Mouse (Mus musculus) lung, postnatal 0 days (tissue): ENCODE results near the gene Mylk. TPM values are rescaled to one million over a fixed set of nuclear protein-coding genes. Genes with fewer than 3 reads are reported as not detected.

Experiments
- ATAC-seq: fragments of 200-750 bp; cut with Nextera tagmentation; 2 replicates; pipeline ENCODE4 v1.8.0; 2017; ENCODE audit warnings: moderate library complexity
- DNase-seq: peaks from one replicate; pipeline ENCODE4 v3.0.0-alpha.2; 2016; ENCODE audit warnings: low spot score
- H3K27ac ChIP-seq: fragments of 300-500 bp; sonication (generic); 2 replicates; pipeline ENCODE4 v1.5.1; 2014; ENCODE audit warnings: antibody characterized with exemption, mild to moderate bottlenecking, low read length, mixed read lengths
- H3K27me3 ChIP-seq: fragments of 300-500 bp; sonication (generic); replicated peaks from 2 replicates; pipeline ENCODE4 v1.6.1; 2014; ENCODE audit warnings: low read length, mixed read lengths; ENCODE audit not compliant: insufficient read depth
- H3K36me3 ChIP-seq: fragments of 300-500 bp; sonication (generic); 2 replicates; pipeline ENCODE4 v1.6.1; 2014; ENCODE audit warnings: low read length, mixed read lengths; ENCODE audit not compliant: insufficient read depth
- H3K4me1 ChIP-seq: fragments of 300-500 bp; sonication (generic); 2 replicates; pipeline ENCODE4 v1.6.1; 2014; ENCODE audit warnings: antibody characterized with exemption, low read depth, low read length, mixed read lengths; ENCODE audit not compliant: insufficient read depth
- H3K4me2 ChIP-seq: fragments of 300-500 bp; sonication (generic); replicated peaks from 2 replicates; pipeline ENCODE4 v1.6.1; 2014; ENCODE audit warnings: low read depth, mild to moderate bottlenecking, low read length, moderate library complexity, mixed read lengths
- H3K4me3 ChIP-seq: fragments of 300-500 bp; sonication (generic); 2 replicates; pipeline ENCODE4 v1.5.1; 2014; ENCODE audit warnings: low read depth, low read length
- H3K9ac ChIP-seq: fragments of 300-500 bp; sonication (generic); replicated peaks from 2 replicates; pipeline ENCODE4 v1.6.1; 2014; ENCODE audit warnings: low read depth, mild to moderate bottlenecking
- H3K9me3 ChIP-seq: fragments of 300-500 bp; sonication (generic); 2 replicates; pipeline ENCODE4 v1.6.1; 2016; ENCODE audit warnings: low read length, mixed read lengths
- CTCF ChIP-seq: IDR thresholded peaks from 2 replicates; pipeline ENCODE4 v1.5.1; 2016; ENCODE audit warnings: antibody characterized with exemption, mild to moderate bottlenecking
- EP300 ChIP-seq: IDR thresholded peaks from 2 replicates; pipeline ENCODE4 v1.6.1; 2016; ENCODE audit warnings: antibody characterized with exemption, mild to moderate bottlenecking, control low read depth
- WGBS: fragments of 180-500 bp; shearing (Covaris S2); extraction: QIAGEN DNeasy Blood & Tissue Kit; methylation state at CpG from one replicate; pipeline ENCODE4 v1.1.7; 2014; 5-methylcytosine and 5-hydroxymethylcytosine counted together
- polyA plus RNA-seq: library from polyadenylated mRNA; unstranded; fragments of >200 nt; fragmentation: Nextera tagmentation; extraction: Ambion mirVana; gene quantifications from 2 replicates; pipeline ENCODE4 v1.2.1, GENCODE M21; 2015

The Mylk gene
- polyA plus RNA-seq, 1 experiment from 2014 or later = 55.7 TPM

DNA sequence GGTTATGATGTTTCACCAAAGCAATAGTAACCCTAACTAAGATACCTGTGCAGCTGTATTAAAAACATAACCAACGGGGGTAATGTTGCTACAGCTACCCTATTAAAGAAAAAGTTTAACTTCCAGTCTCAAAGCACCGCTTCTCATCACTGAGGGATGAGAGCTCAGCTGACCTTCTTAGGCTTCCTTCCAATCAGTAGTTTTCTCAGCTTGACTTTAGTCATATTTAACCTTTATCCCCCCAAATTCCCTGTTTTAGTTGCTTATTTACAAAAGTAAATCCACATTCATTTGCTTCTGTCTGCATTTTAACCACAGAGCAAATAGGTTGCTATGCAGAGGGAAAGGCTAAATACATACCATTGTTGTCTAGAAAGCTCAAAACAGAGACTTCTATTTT, 259.7 kb downstream of the Mylk start:
- Histone ChIP-seq H3K9me3 (no peaks in the 10 kb centered on the region), H3K4me2 (no peak overlapping the region), H3K4me3 (no peak overlapping the region), H3K27ac (no peak overlapping the region), H3K36me3 (no peaks in the 10 kb centered on the region), H3K27me3 (no peaks in the 10 kb centered on the region), H3K9ac (no peak overlapping the region), H3K4me1 (no peaks in the 10 kb centered on the region)
- ATAC-seq (no peak), DNase-seq (no peak)
- 68% methylated on average over 2 of the region's 2 CpGs for WGBS
- TF ChIP-seq CTCF (no peak), EP300 (no peak)

DNA sequence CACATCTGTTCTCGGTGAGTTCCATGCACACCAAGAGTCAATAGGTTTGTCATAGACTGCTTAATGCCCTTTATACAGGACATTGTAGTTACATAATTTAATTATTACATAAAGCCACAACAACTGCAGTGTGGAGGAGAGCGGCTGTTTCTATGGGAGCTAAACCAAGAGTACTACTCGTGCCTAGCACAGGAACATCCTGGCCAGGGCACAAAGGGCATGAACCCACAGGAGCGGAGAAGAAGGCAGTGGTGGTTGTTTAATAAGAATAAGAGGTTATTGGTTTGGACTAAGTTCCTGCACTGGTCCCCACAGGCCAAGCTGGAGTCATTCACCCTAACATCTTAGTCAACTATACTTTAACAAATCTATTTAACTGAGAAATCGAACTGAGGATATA, 261.2 kb downstream of the Mylk start:
- Histone ChIP-seq H3K36me3 (no peaks in the 10 kb centered on the region), H3K9me3 (no peaks in the 10 kb centered on the region), H3K9ac (no peak overlapping the region), H3K4me3 (no peak overlapping the region), H3K4me2 (no peak overlapping the region), H3K4me1 (no peaks in the 10 kb centered on the region), H3K27me3 (no peaks in the 10 kb centered on the region), H3K27ac (no peak overlapping the region)
- ATAC-seq (no peak), DNase-seq (no peak)
- 75% methylated on average over 5 of the region's 5 CpGs for WGBS
- TF ChIP-seq CTCF = no peak
- TF ChIP-seq EP300 = no peak

DNA sequence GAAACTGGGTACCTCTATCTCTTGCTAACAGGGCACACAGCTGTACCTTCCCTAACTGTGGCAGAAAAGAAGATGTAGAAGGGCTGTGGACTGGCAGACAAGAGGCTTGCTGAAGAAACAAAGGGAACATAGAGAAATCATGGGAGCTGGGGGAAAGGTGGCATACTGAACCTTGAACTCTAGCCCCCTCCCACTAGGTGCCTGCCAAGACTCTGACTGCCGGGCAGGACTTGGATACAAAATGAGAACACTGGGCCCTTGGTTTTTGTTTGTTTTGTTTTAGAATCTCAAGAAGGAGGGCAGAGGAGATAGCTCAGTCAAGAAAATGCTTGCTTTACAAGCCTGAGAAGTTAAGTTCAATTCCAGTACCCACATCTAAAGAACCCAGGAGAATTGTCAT, 262.4 kb downstream of the Mylk start:
- Histone ChIP-seq H3K36me3 (no peaks in the 10 kb centered on the region), H3K27me3 (no peaks in the 10 kb centered on the region), H3K9me3 (no peaks in the 10 kb centered on the region), H3K4me2 (no peak overlapping the region), H3K4me3 (no peak overlapping the region), H3K4me1 (no peaks in the 10 kb centered on the region), H3K27ac (no peak overlapping the region), H3K9ac (no peak overlapping the region)
- ATAC-seq = no peak
- WGBS = 25% methylated on average over 1 of the region's 1 CpGs
- TF ChIP-seq EP300 (no peak), CTCF (no peak)
- no peak for DNase-seq

DNA sequence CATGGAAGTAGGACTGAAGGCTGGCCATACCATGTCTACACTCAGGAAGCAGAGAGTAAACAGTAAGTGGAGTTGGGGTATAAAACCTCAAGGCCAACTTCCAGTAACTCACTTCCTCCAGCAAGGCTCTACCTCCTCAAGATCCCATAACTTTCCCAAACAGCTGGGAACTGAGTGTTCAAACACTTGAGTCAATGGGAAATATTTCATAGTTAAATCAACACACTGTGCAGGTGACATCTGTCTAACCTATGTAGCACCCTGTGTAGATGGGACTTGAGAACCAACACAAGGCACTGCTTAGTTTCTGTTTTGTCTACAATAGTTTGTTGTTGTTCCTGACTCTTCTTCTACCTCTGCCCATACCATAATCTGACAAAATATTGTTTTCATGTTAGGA, 263.4 kb downstream of the Mylk start:
- H3K27ac ChIP-seq = no peak overlapping the region
- ATAC-seq (peak; percentile 53), DNase-seq (peak; percentile 35)
- H3K9me3 ChIP-seq = no peaks in the 10 kb centered on the region
- H3K4me3 ChIP-seq = no peak overlapping the region
- H3K4me2 ChIP-seq = no peak overlapping the region
- no peaks in the 10 kb centered on the region for H3K4me1 ChIP-seq
- no peaks in the 10 kb centered on the region for H3K36me3 ChIP-seq
- H3K27me3 ChIP-seq = no peaks in the 10 kb centered on the region
- no peak overlapping the region for H3K9ac ChIP-seq
- TF ChIP-seq EP300 (no peak), CTCF (no peak)

DNA sequence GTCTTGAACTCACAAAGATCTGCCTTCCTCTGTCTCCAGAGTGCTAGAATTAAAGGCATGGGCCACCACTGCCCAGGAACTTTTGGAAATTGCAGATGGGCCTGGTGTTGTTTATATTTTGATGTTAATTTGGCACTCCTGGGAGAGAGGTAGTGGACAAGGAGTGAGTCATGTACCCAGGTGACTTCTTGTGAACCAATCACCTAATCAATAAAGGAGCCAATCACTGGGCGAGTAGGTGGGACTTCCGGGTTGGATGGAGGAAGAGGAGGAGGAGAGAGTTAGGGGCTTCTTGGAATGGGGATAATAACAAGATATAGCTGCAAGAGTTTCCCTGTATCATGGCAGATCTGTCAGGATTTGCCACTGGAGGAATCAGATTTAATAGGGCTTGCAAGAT, 268.5 kb downstream of the Mylk start:
- H3K36me3 ChIP-seq = no peaks in the 10 kb centered on the region
- no peaks in the 10 kb centered on the region for H3K4me1 ChIP-seq
- H3K4me3 ChIP-seq = no peak overlapping the region
- WGBS = 82% methylated on average over 2 of the region's 2 CpGs
- H3K4me2 ChIP-seq = no peak overlapping the region
- DNase-seq (no peak), ATAC-seq (no peak)
- H3K27ac ChIP-seq = no peak overlapping the region
- no peaks in the 10 kb centered on the region for H3K9me3 ChIP-seq
- H3K27me3 ChIP-seq = no peaks in the 10 kb centered on the region
- H3K9ac ChIP-seq = no peak overlapping the region
- TF ChIP-seq EP300 (no peak), CTCF (no peak)

DNA sequence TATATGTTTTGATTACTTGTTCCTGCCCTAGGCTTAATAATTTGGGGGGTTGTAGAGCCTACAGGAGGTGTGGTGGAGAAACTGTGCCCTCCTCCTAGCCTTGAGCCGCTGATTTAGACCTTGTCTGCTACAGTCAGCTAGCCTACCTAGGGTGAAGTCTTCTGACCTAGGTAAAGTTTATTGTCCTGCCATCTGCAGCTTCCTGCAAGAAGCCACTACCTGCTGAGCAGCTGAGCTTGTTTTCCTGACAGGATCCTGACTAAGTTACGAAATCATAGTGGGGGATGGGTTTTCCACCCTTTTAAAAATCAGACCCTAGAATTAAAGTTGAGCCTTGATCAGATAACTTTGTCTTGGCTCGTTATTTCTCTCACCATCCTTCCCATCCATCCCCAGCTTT, 271.5 kb downstream of the Mylk start:
- ATAC-seq (no peak), DNase-seq (no peak)
- Histone ChIP-seq H3K36me3 (no peaks in the 10 kb centered on the region), H3K4me2 (no peak overlapping the region), H3K9ac (no peak overlapping the region), H3K9me3 (no peaks in the 10 kb centered on the region), H3K27ac (no peak overlapping the region), H3K27me3 (no peaks in the 10 kb centered on the region), H3K4me3 (no peak overlapping the region), H3K4me1 (no peaks in the 10 kb centered on the region)
- 76% methylated on average over 3 of the region's 3 CpGs for WGBS
- TF ChIP-seq CTCF = no peak
- no peak for TF ChIP-seq EP300

DNA sequence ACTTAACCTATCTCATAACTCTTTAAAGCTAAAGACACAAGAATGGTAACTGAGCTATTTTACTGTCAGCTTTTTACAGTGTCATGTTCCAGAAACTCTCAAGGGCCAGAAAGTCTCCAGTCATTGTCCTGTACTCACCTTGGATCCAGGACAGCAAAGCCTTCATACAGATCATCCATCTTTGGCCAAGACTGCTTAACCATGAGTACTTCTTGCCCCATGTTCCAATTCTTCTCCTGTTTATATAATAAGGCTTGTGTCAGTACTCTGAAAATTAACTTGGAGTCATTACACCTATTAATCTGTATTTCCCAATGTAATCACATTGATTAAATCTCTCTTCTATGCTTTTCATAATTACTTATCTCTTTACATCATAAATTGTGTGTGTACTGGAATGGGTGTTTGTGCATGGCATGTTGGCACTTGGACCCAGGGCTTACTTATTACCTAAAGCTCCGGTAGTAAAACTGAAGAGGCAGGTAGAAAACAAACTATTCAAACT, 273.5 kb downstream of the Mylk start:
- H3K9ac ChIP-seq = no peak overlapping the region
- no peak overlapping the region for H3K27ac ChIP-seq
- DNase-seq (no peak), ATAC-seq (no peak)
- no peaks in the 10 kb centered on the region for H3K4me1 ChIP-seq
- H3K4me2 ChIP-seq = no peak overlapping the region
- H3K36me3 ChIP-seq = no peaks in the 10 kb centered on the region
- H3K9me3 ChIP-seq = no peaks in the 10 kb centered on the region
- H3K27me3 ChIP-seq = no peaks in the 10 kb centered on the region
- WGBS = 71% methylated on average over 1 of the region's 1 CpGs
- TF ChIP-seq EP300 (no peak), CTCF (no peak)
- H3K4me3 ChIP-seq = no peak overlapping the region
